Mouse (Mus musculus) lung, postnatal 0 days (tissue): ENCODE measurements around the gene Deup1.

Experiments
- CTCF ChIP-seq: IDR thresholded peaks from 2 replicates; pipeline ENCODE4 v1.5.1; 2016; ENCODE audit warnings: antibody characterized with exemption, mild to moderate bottlenecking
- EP300 ChIP-seq: IDR thresholded peaks from 2 replicates; pipeline ENCODE4 v1.6.1; 2016; ENCODE audit warnings: antibody characterized with exemption, mild to moderate bottlenecking, control low read depth

DNA sequence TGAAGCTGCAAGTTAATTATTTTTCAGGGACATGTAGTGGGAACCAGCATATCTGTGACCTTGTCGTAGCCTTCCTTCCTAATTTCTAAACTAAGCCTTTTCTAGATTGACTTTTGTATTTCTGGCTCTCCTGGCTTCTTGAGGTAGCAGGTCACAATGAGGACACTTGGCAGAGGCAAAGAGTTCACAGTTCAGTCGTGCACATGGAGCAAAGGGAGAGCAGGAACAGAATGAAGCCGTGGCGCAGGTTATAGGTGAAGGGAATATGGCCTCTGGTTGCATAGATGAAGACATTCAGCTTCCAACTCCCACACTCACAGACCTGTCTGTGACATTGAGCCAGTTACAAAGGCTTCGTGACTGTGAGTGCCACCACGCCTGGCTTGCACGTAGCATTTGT is 36.9 kb upstream of the Deup1 start:
- TF ChIP-seq CTCF (no peak), EP300 (no peak)
